Mouse (Mus musculus) adrenal gland, postnatal 25 days (tissue): Measurements from ENCODE around the gene Nptx2. TPM values are rescaled to one million over a fixed set of nuclear protein-coding genes. Genes with fewer than 3 reads are reported as not detected.

ENCODE experiments used
- DNase-seq: peaks from one replicate; pipeline ENCODE4 v3.0.0; 2021; ENCODE audit warnings: mixed read lengths
- long read RNA-seq: library from polyadenylated mRNA; stranded (forward); transcript quantifications from one replicate; pipeline ENCODE4 v2.0.0, GENCODE M21; 2021
- total RNA-seq: library from RNA; stranded (reverse); gene quantifications from 2 replicates; pipeline ENCODE4 v1.2.3, GENCODE M21; 2021

Nptx2 gene
- 0.48 and 0.70 TPM in 2 replicates for total RNA-seq
- long read RNA-seq, partial matches to known transcripts: 0 of 1 reads
- long read RNA-seq, other reads (novel, unspliced or antisense): 0 of 1 reads

DNA sequence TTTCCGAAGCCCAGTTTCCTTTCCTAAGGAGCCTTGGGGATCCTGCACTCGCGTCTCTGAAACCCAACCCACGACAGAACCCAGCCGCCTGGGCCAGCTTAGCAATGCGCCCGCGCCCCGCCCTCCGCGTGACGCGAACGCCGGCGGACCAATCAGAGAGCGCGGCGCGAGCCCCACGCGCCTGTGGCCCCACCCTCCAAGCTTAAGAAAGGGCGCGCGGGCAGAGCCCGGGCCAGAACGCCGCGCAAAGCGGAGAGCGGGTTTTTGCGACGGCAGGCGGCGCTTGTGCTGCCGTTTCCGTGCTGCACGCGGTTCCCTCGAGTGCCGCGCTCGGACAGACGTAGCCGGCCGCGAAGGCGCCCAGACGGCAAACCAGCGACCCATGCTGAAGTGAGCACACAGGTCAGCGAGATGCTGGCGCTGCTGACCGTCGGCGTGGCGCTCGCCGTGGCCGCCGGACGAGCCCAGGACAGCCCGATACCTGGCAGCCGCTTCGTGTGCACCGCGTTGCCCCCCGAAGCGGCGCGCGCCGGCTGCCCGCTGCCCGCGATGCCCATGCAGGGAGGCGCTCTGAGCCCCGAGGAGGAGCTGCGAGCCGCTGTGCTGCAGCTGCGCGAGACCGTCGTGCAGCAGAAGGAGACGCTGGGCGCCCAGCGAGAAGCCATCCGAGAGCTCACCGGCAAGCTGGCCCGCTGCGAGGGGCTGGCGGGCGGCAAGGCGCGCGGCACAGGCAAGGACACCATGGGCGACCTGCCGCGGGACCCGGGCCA lies at the start of gene Nptx2:
Nptx2 (plus strand) TSS at position 250 of the 770 bp plus-strand sequence.
- peak; percentile 88 for DNase-seq

DNA sequence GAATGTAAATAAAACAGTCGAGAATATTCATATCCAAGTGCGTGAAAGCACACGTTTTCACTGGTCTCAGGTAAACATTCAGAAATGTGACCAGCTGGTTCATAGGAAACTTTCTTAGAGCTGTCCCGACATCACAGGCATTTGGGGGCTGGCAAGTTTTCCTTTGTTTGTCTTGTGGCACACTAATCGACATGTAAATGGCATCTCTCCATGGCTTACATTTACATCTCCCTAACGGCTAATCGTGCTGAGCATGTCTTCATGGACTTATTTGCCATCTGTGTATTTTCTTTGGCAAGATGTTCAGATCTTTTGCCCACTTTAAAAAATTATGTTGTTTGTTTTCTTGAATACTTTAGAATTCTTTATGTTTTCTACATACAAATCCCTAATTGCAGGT lies 49.2 kb upstream of the Nptx2 start:
- no peak for DNase-seq

DNA sequence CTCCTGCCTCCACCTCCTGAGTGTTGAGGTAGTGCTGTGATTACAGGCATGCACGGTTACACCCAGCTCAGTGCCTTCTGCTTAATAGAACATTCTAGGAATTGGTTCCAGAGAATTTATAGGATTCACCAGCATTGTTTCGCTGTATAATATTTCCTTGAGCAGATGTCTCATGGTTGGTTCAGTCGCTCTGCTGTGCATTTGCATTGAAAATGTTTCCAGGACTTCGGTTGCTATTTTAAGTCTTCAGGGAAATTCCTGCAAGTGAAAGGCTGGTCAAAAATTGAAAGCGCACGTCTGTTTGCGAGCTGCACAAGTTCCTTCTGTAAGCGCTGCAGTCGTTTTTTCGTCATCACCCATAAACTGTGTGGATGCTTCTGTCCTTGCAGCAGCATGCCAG lies 41.5 kb upstream of the Nptx2 start:
- no peak for DNase-seq

DNA sequence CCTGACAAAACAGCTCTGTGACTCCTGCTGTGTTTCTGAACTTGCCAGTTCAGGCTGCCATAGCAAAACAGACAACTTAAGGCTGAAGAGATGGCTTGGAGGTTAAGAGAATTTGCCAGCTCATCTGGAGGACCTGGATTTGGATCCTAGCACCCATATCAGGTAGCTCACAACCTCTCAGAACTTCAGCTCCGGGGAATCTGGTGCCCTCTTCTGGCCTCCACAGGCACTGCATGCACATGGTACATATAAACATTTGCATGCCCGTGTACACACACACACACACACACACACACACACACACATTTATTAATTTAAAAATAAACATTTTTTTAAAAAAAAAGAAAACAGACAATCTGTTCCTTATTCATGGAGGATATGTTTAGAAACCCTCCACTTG lies 40.0 kb upstream of the Nptx2 start:
- no peak for DNase-seq

DNA sequence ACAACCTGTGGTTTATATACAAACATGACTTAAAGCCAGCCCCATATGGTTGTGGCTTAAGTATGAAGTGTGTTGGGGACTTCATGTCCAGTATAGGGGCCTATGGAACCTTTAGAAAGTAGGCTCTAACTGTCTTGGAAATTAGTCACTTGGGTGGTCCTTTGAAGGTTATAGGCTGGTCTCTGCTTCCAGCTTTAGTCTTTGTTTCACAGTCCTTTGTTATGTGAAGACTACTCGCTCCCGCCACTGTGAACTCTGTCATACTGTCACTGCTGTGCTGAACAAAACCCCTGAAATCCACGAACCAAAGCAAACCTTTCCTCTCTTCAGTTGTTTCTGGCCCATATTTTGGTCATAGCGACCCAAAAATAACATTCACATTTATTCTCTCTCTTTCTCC lies 39.5 kb upstream of the Nptx2 start:
- no peak for DNase-seq

DNA sequence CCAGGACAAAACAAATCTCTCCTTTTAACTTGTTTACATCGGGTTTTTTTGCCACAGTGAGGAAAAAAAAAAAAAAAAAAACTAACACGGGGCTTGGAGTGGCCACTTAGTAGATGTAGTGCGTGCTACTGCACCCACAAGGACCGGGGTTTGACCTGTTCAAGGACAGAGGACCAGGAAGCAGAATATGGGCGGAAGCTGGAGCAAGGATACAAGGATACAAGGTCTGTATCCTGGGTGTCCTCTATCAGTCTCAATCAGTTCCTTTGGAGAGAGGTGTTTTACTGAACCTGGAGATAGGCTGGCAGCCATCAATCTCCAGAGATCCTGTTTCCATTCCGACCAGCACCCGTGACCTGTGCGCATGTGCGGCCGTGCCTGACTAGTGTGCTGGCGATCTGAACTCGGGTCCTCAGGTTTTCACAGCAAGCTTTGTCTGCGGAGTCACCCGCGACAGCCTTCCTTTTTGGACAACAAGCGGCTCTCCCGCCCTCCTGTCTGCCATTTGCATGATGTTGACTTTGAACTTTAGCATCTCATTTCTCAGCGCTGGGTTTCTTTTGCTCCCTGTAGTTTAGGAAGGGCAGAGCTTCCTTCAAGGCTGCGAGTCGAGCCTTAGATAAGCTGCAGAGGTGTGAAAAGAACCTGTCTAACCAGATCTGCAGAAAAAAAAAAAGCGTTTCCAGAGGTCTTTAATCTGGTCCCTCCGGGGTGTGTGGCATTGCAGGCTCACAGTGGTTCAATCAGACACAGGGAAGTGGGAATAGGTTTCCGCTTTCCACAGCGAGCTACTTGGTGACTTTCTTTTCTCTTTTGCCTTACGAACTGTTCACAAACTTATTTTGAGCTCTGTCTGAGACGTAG lies 38.8 kb upstream of the Nptx2 start:
- DNase-seq: no peak

DNA sequence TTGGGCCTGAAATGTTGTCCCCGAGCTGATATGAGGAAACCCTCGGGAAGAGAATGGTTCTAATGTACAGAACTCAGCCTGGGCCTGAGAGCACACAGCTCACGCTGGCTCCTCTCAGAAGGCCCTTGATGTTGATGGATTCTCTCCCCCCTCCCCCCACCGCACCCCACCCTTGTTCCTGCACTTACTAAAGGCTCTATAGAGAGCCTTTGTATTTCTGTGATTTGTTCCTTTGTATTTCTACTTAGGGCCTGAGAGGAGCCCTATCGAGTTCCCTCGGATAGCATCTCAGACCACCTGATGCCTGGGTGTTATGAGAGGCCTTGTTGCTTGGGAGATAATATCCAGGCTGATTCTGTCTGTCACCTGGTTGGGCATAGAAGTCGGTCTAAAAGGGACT lies 36.3 kb upstream of the Nptx2 start:
- DNase-seq: no peak

DNA sequence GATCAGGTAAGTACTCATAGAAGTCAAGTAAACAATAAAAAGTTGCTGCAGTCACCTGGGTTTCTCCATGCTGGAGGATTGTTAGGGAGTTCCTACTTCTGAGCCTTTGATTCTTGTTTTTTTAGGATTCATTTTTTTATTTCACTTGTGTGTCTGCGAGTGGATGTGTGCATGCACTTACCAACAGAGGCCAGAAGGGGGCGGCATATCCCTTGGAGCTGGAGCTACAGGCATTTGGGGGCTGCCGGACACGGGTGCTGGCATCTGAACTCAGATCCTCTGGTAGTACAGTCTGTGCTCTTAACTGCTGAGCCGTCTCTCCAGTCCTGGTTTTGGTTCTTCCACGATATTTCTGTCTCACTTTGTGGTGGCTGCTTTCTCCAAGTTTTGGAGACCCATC lies 31.0 kb upstream of the Nptx2 start:
- DNase-seq: peak; percentile 10

DNA sequence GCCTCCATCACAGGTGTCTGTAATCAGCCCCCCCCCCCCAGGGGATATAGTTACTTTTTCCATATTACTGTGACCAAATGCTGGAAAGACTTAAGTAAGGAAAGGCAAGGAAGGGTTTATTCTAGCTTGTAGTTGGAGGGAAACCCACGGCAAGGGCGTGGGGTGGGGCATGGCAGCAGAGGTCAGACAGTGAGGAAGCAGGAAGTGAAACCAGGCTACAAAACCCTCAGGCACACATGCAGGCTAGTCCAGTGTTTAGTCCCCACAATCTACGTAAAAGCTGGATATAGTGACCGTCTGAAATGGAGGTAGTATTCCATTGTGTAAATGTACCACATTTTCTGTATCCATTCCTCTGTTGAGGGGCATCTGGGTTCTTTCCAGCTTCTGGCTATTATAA lies 30.5 kb upstream of the Nptx2 start:
- no peak for DNase-seq

DNA sequence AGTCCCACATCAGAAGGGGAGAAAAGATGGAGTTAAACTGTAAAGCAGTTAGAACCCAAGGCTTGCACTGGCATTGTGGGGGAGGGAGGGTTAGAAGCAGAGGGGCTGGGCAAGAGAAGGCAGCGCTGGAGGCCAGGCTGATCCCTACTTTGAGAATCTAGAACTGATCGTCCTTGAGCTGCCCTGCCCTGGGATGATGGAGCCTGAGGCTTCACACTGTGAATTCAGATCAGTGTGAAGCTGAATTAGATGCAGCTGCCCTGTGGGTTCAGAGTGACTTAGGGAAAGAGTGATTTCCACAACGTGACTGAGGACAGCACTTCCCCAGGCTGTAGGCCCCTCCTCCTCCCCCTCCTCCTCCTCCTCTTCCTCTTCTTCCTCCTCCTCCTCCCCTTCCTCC lies 25.6 kb upstream of the Nptx2 start:
- DNase-seq: no peak

DNA sequence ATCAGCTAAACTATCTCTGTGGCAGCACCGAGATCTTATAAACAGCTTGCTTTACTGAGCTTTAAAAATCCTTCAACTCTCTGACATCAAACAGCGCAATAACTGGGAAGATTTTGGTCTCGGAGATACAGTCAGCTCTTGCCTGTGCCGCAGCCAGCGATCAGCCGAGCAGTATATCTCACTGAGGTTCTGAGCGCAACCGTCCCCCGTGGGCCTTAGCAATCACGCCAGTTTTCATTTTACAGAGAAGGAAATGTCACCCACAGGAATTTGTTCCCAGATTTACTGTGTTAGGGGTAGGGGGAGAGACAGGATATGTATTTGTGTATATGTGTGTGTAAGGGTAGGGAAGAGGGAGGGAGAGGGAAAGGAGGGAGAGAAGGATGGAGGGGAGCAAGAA lies 20.9 kb upstream of the Nptx2 start:
- no peak for DNase-seq

DNA sequence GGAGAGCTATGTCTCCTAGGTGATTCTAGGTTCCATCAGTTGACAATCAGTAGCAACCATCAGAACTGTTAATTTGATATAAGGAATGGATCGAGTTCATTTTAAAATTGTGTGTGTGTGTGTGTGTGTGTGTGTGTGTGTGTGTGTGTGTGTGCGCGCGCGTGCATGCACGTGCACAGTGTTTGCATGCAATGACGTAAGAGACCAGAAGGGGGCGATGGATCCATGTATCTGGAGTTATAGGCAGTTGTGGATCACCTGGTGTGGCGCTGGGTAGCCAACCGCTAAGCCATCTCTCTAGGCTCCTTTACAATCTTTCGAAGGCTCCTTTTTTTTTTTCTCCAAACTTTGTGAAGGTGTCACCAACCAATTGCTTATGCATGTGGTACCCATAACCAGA lies 16.6 kb upstream of the Nptx2 start:
- DNase-seq: no peak

DNA sequence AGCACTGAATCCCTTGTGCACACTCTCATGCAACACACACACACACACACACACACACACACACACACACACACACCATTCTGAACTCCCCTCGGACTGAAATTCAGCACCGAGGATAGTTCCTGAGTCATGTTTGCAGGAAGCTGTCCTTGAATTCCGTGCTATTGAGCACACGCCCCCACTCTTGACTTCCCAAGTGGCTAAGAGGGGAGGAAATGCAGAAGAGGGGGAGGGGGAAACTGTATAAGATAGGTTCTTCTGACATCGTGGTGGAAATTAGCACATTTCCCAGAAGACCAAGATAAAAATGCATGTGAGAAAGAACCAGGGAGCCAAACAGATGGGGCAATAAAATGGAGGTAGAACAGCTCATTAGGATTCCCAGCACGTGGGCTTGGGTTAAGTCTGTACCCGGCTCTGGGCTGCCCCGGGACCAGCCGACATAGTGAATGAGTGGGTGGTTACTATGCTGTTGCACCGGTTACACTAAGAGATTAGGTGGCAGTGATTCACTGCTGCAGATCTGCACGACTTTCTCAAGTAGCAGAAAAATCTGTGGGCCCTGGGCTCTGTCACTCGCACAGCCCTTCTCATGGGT lies 2.9 kb upstream of the Nptx2 start:
- DNase-seq: no peak

DNA sequence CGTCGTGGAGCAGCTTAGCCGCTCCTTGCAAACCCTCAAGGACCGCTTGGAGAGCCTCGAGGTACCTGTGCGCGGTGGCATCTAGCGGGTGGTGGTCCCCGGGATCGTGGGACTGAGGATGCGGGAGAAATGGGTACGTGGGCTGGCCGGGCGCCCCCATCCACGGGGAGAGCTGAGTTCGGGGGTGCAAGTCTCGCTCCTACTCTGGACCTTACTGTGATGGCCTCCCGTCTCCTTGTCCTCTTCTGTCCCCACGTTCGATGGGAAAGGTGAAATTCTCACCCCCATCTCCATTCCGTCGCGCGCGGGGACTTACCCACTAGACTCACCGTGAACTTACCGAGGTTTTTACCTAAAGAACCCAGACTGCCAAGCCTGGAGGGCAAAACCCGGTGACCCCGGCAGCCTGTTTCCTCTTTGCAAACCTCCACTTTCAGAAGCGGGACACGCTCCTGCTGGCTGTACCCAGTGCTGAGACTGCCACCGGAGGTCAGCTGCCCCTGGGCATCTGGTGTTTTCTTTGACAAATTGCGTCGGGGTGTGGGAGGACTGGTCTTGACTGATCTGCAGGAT lies 807 bp downstream of the Nptx2 start:
- no peak for DNase-seq

DNA sequence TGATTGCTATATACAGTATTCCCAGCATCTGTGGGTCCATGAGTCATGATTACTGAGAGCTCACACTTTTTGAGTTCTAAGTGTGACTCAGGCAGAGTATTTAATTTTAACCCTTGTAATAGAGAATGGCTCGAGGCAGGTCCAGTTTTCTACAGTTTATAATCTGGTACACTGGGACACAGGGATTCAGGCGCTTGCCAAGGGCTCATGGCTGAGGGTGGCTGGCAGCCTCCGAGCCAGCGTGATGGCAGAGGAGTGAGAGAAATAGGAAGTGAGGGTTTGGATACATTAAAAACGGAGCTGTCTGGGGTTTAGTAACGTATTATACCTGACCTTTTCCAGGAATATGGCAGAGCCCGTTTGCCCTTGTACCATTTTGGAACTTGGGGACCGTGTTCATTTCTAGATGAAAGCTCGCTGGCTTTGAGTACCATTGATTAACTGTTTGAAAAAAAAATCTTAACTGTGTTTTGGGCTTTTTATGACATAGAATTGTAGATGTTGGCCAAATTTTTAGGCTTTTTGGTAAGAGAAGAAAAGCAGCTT lies 1.7 kb downstream of the Nptx2 start:
- no peak for DNase-seq

DNA sequence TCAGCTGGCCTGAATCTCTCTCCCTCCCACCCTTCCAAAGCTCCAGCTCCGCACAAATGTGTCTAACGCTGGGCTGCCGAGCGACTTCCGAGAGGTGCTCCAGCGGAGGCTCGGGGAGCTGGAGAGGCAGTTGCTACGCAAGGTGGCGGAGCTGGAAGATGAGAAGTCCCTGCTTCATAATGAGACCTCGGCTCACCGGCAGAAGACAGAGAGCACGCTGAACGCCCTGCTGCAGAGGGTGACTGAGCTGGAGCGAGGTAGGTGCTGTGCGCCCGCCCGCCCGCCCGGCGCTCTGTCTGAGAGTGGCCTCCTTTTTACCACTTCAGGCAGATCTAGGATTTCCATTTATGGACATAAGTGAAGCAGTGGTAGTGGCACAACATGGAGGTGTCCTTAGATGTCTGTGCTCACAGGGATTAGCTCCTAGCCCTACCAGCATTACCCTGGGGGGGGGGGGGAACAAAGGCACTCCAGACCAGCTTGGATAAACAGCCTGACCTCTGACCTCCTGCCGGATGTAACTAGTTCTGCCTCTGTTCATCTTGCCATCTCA lies 2.5 kb downstream of the Nptx2 start:
- DNase-seq: no peak

DNA sequence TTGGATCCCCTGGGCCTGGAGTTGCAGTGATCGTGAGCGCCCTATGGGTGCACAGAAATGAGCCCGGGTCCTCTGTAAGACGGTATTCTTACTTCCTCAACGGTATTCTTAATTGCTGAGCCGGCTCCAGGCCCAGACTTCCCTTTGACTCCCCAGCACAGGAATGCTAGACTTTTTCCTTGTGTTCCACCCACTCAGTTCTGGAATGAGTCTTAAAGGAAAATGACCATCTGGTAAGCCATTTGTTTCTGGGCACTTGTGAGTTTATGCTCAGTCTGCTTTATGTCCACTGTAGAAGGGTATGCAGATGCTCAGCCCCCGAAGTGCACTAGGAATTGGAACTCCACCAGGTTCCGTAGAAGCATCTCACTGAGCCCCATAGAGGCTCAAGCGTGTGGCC lies 4.3 kb downstream of the Nptx2 start:
- DNase-seq: no peak

DNA sequence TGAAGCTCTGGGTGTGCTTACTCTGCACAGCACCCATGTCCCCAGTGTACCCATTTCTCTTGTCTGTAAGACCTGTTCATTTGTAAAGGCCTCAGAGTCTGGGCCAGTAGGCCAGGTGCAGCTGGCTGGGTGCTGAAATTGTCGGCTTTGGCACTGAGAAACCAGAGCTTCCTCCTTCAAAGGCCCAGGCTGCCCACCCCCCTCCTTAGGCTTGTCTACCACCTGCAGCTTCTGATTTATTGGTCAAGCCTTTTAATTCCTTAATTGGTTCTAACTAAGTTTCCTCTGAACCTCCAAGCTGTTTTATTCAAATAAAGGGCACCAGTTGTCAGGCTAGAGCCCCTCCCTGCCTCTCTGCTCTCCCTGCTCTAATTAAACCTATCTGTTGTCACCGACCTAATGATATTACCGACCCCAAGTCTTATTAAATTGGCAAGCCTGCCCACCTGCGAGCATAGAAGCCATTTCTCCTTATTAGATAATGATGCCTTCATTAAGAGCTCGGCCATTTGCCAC lies 5.0 kb downstream of the Nptx2 start:
- no peak for DNase-seq

DNA sequence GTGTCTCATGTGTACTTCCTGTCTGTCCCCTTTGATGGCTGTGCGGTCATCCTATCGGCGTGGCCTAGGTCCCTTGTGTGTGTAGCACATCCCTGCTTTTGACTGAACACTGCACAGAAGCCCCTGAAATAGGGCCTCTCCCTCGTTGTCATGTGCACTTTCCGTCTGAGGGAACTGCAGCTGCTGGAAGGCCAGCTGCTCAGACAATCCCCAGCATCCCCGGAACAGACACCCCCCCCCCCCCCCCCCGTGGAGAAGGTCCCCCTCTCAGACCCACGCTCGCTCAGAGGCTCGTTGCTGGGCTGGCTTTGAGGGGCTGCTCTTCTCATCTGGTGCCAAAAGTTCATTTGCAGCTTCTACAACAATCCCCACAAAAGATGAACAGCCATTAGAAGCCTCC lies 11.0 kb downstream of the Nptx2 start:
- no peak for DNase-seq

DNA sequence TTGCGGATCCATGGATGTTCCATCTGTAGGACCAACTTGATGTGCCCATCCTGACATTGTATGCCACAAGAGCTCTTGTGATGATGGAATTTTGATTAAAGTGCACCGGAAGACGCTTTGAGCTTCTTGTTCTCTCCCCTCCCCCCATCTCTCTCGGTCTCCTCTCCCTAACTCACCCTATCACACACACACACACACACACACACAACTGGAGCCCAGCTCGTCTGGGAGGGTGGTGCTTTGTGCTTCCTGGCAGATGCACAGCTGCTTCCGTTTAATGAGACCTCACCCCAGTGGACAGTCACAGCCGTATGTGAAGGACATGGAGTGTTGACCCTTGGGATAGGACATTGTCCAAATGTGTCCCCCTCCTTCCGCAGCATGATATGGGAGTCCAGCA lies 11.7 kb downstream of the Nptx2 start:
- no peak for DNase-seq

DNA sequence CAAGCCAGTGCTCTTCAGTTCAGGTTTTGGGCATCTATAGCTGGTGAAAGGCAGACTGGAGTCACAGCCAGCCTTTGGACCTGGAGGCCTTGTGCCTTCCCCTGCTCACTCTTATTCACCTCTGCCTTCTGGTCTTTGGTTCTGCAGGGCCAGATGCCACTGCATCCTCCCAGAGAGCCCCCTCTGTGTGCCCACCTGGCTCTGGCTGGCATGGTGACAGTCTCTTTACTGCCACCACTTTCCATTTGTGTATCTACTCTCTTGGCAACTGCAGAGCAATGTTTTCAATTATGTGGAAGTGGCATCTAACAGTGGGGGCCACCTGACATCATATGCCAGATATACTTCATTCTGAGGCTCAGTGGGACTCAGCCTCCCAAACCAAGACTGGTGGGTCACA lies 12.8 kb downstream of the Nptx2 start:
- DNase-seq: no peak

DNA sequence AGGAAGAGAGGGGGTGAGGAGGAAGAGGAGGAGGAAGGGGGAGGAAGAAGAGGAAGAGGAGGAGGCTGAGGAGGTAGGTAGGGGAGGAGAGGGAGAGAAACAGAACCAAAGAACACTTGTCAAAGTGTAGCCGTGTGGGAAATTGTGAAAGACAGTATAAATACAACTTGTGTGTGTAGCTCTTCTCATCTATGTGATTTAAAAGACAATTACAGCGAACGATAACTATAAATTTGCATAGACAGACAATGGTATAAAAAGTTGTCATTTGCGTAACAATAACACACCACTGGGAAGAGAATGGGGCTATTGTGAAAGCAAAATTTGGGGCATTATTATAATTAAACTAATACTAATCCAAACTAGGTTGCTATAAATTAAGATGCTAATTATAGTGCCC lies 20.0 kb downstream of the Nptx2 start:
- no peak for DNase-seq
